Mouse (Mus musculus) intestine, embryonic 15.5 days (tissue): ENCODE results near the gene 1700012P22Rik. TPM values are rescaled to one million over a fixed set of nuclear protein-coding genes. Genes with fewer than 3 reads are reported as not detected.

ENCODE experiments used
- ATAC-seq: fragments of 200-750 bp; cut with Nextera tagmentation; 2 replicates; pipeline ENCODE4 v1.8.0; 2017; ENCODE audit warnings: moderate TSS enrichment, moderate library complexity
- H3K27ac ChIP-seq: fragments of 300-500 bp; sonication (generic); 2 replicates; pipeline ENCODE4 v1.5.1; 2015; ENCODE audit warnings: mild to moderate bottlenecking, inconsistent platforms
- H3K27me3 ChIP-seq: fragments of 300-500 bp; sonication (generic); replicated peaks from 2 replicates; pipeline ENCODE4 v1.6.1; 2015; ENCODE audit warnings: inconsistent platforms
- H3K36me3 ChIP-seq: fragments of 300-500 bp; sonication (generic); 2 replicates; pipeline ENCODE4 v1.6.1; 2015; ENCODE audit warnings: inconsistent platforms
- H3K4me1 ChIP-seq: fragments of 300-500 bp; sonication (generic); replicated peaks from 2 replicates; pipeline ENCODE4 v1.6.1; 2015; ENCODE audit warnings: inconsistent platforms
- H3K4me2 ChIP-seq: fragments of 300-500 bp; sonication (generic); replicated peaks from 2 replicates; pipeline ENCODE4 v1.6.1; 2015; ENCODE audit warnings: mild to moderate bottlenecking, inconsistent platforms
- H3K4me3 ChIP-seq: fragments of 300-500 bp; sonication (generic); replicated peaks from 2 replicates; pipeline ENCODE4 v1.5.1; 2015; ENCODE audit warnings: inconsistent platforms
- H3K9ac ChIP-seq: fragments of 300-500 bp; sonication (generic); 2 replicates; pipeline ENCODE4 v1.6.1; 2015; ENCODE audit warnings: inconsistent platforms
- H3K9me3 ChIP-seq: fragments of 300-500 bp; sonication (generic); 2 replicates; pipeline ENCODE4 v1.6.1; 2016; ENCODE audit warnings: inconsistent platforms
- WGBS: fragments of 180-500 bp; shearing (Covaris S2); methylation state at CpG from one replicate; pipeline ENCODE4 v1.1.7; 2015; 5-methylcytosine and 5-hydroxymethylcytosine counted together
- polyA plus RNA-seq: library from polyadenylated mRNA; unstranded; fragments of >200 nt; fragmentation: Nextera tagmentation; extraction: Ambion mirVana; gene quantifications from 2 replicates; pipeline ENCODE4 v1.2.1, GENCODE M21; 2015

The 1700012P22Rik gene
- polyA plus RNA-seq, 1 experiment from 2014 or later, result not detected

DNA sequence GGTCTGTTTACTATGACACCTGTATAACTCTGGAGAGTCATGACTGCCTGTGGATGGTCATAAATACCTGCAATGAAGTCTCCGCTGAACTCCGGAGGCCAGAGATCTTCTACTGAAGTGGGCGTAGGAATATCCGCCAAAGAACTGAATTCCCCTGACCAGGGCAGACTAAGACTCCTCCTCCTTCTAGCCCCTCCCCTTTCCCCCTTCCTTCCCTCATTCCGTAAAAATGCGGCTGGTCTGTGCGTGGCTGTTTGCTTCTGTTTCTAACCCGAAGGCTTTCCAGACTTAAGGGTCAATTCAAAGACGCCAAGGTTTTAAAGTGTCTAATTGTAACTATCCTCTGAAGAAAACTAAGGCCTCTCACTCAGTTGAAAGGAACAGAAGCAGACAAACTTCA, 30.3 kb downstream of the 1700012P22Rik start, which contains the start of gene Pramef12:
Gene Pramef12, minus strand, starts transcription at position 175 of the 400 bp plus-strand sequence.
- H3K27me3 ChIP-seq, result no peaks in the 10 kb centered on the region
- no peak within 1 kb of the TSS for H3K27ac ChIP-seq
- H3K9ac ChIP-seq, result no peak within 1 kb of the TSS
- no peak within 1 kb of the TSS for H3K4me2 ChIP-seq
- no peaks in the 10 kb centered on the region for H3K36me3 ChIP-seq
- WGBS, result 62% methylated on average over 9 of the region's 9 CpGs
- no peak within 1 kb of the TSS for H3K4me3 ChIP-seq
- 0 out of 2 replicates have a peak, but pooled peaks cover 2% of the 10 kb centered on the region for H3K4me1 ChIP-seq
- no peaks in the 10 kb centered on the region for H3K9me3 ChIP-seq
- ATAC-seq, result no peak

DNA sequence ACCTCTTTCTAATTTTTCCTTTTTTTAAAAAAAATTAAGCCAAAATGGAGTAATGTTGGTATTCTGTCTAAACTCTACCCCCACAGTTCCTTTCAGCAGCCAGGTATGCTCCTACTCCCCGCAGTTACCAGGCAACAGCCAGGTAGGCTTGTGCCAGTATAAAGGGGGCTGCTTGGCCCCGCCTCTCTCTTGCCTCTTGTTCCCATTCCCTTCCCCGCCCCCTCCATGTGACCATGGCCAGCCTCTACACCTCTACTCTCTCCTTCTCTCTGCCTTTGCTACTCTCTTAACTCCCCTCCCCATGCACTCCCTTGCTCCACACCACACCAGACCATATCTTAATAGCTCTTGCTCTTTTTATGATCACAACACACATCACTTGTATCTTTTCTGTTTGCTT, 32.3 kb downstream of the 1700012P22Rik start:
- no peaks in the 10 kb centered on the region for H3K36me3 ChIP-seq
- WGBS, result 71% methylated on average over 3 of the region's 3 CpGs
- no peak overlapping the region for H3K4me3 ChIP-seq
- H3K9ac ChIP-seq, result no peak overlapping the region
- H3K27ac ChIP-seq, result no peak overlapping the region
- H3K9me3 ChIP-seq, result no peaks in the 10 kb centered on the region
- ATAC-seq, result no peak
- no peak overlapping the region for H3K4me2 ChIP-seq
- no peaks in the 10 kb centered on the region for H3K27me3 ChIP-seq
- 0 out of 2 replicates have a peak, but pooled peaks cover 2% of the 10 kb centered on the region for H3K4me1 ChIP-seq

DNA sequence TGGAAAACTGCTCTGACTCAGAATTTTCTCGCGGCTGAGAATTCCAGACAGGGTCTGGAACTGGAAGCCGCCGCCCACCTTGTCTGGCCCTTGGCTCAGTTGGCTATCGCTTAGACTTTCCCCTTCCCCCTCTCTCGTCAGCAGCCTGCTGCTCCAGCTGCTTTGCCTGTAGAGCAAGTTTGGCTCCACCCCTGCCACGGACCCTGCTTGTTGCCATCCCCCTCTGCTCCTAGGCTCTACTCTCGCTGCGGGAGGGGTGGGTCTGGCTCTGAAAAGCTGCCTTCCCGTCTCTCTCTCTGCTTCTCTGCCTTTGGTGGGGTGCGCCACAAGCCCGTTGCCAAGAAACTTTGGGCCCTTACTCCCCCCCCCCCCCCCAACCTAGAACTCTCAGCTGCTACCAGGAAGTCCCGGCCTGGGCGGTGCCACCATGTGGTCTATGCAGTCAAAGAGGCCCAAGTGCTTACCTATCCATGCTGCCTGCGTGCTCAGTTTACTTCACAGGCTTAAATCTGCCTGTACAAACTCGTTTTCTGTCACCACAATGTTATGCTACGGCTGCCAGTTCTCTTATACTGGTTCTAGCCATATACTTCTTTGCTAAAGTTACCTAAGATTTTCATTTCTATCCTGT, 34.0 kb downstream of the 1700012P22Rik start:
- WGBS, result 4% methylated on average over 16 of the region's 17 CpGs
- ATAC-seq, result peak; percentile 93
- H3K9me3 ChIP-seq, result no peaks in the 10 kb centered on the region

DNA sequence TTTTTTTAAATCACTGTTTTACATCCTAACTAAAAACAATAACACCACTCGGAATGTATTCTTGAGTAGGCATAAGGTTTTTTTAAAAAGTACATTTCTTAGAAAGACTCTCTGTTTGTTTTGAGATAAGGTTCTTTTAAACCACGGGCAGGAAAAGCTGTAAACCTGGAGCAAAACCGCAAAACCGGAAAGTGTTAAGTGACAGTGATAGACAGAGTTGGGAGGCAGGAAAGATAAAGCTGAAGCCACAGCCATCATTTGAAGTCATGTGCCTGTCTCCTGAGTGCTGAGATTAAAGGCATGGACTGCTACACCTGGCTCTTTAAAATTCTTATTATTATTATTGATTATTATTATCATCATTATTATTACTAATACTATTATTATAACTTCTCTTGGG, 35.9 kb downstream of the 1700012P22Rik start:
- H3K9ac ChIP-seq, result no peak overlapping the region
- ATAC-seq, result no peak; the same call in 1 of the 2 replicates

More for the DNA sequence above, 34.0 kb downstream of the 1700012P22Rik start:
- Histone ChIP-seq H3K27me3 (no peaks in the 10 kb centered on the region), H3K4me2 (peak overlapping the region; percentile 75), H3K9ac (peak overlapping the region; percentile 26), H3K36me3 (no peaks in the 10 kb centered on the region), H3K4me1 (0 out of 2 replicates have a peak, but pooled peaks cover 2% of the 10 kb centered on the region), H3K27ac (peak overlapping the region; percentile 17; the same call in 1 of the 2 replicates), H3K4me3 (peak overlapping the region; percentile 31)

DNA sequence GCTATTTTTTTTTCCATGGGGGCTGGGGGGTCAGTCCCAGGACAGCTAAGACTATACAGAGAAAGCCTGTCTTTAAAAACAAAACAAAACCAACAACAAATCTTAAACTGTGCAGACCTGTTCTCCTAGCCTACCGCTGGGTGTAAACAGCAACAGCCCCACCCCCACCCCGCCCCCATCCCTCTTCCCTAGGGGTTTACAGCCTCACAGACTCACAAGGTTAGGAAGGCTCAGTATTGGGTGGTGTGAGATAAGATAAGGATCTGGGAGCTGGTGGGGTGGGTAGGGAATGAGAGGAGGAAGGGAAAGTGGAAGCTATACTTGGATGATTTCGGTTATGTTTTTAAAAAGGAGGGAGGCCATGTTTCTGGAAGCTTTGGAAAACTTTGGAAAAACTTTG, 42.3 kb downstream of the 1700012P22Rik start:
- Histone ChIP-seq H3K9ac (no peak overlapping the region), H3K4me1 (no peaks in the 10 kb centered on the region), H3K4me2 (no peak overlapping the region), H3K27ac (no peak overlapping the region), H3K4me3 (no peak overlapping the region), H3K9me3 (no peaks in the 10 kb centered on the region), H3K36me3 (no peaks in the 10 kb centered on the region), H3K27me3 (no peaks in the 10 kb centered on the region)
- no peak for ATAC-seq
- WGBS, result 28% methylated on average over 3 of the region's 3 CpGs

More for the DNA sequence above, 35.9 kb downstream of the 1700012P22Rik start:
- no peaks in the 10 kb centered on the region for H3K36me3 ChIP-seq
- no peaks in the 10 kb centered on the region for H3K9me3 ChIP-seq
- no peak overlapping the region for H3K27ac ChIP-seq
- whole genome bisulfite sequencing, result 33% methylated on average over 4 of the region's 4 CpGs
- H3K4me3 ChIP-seq, result no peak overlapping the region
- 0 out of 2 replicates have a peak, but pooled peaks cover 2% of the 10 kb centered on the region for H3K4me1 ChIP-seq
- no peak overlapping the region for H3K4me2 ChIP-seq
- no peaks in the 10 kb centered on the region for H3K27me3 ChIP-seq

DNA sequence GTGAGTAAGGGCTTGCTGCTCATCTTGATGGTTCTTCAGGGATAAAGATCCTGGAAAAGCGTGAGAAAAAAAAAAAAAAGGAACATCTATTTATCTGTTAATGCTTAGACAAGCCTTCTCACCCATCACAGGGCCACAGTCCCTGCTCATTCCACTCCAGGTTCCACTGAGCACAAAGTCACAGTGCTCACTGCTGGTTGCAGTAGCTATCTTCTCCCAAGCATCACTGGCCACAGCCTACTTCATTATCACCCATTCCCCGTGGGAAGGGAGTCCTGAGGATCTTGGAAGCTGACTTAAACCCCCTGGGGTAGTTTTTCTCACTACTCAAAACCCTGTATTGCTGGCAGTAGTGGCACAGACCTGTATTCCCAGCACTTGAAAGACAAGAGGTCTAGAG, 60.7 kb downstream of the 1700012P22Rik start, which contains the start of gene Pramef20:
Gene Pramef20, minus strand, starts transcription at position 23 of the 400 bp plus-strand sequence.
- H3K9me3 ChIP-seq, result no peaks in the 10 kb centered on the region
- H3K36me3 ChIP-seq, result no peaks in the 10 kb centered on the region
- ATAC-seq, result no peak
- no peaks in the 10 kb centered on the region for H3K4me1 ChIP-seq
- H3K27ac ChIP-seq, result no peak within 1 kb of the TSS
- no peak within 1 kb of the TSS for H3K4me2 ChIP-seq
- WGBS, result 49% methylated on average over 2 of the region's 2 CpGs
- no peak within 1 kb of the TSS for H3K4me3 ChIP-seq
- no peaks in the 10 kb centered on the region for H3K27me3 ChIP-seq
- H3K9ac ChIP-seq, result no peak within 1 kb of the TSS

Other genes with a start within 250 kb of the 1700012P22Rik start
- not detected in 2 replicates for gene Oog2, start 248.1 kb downstream of the 1700012P22Rik start, polyA plus RNA-seq
- gene C87977, start 225.5 kb downstream of the 1700012P22Rik start, polyA plus RNA-seq, result not detected in 2 replicates
- not detected in 2 replicates for gene Pramel5, start 158.3 kb downstream of the 1700012P22Rik start, polyA plus RNA-seq
- not detected in 2 replicates for gene Gm13128, start 108.5 kb downstream of the 1700012P22Rik start, polyA plus RNA-seq
- gene Gm13119, start 80.8 kb downstream of the 1700012P22Rik start, polyA plus RNA-seq, result not detected in 2 replicates
- not detected in 2 replicates for gene Pramef20, start 60.8 kb downstream of the 1700012P22Rik start, polyA plus RNA-seq
- not detected in 2 replicates for gene Pramef12, start 30.3 kb downstream of the 1700012P22Rik start, polyA plus RNA-seq
- not detected in 2 replicates for gene Gm9944, start 14.5 kb upstream of the 1700012P22Rik start, polyA plus RNA-seq
- not detected in 2 replicates for gene Aadacl3, start 25.0 kb upstream of the 1700012P22Rik start, polyA plus RNA-seq
- not detected in 2 replicates for gene 9430007A20Rik, start 81.0 kb upstream of the 1700012P22Rik start, polyA plus RNA-seq
- not detected in 2 replicates for gene Gm13124, start 126.4 kb upstream of the 1700012P22Rik start, polyA plus RNA-seq
- not detected in 2 replicates for gene Aadacl4, start 174.9 kb upstream of the 1700012P22Rik start, polyA plus RNA-seq
- not detected in 2 replicates for gene Gm436, start 247.6 kb upstream of the 1700012P22Rik start, polyA plus RNA-seq